Mouse (Mus musculus) left cerebral cortex, adult 18-20 months (tissue): ENCODE results near the gene Dnajc1. TPM values are rescaled to one million over a fixed set of nuclear protein-coding genes. Genes with fewer than 3 reads are reported as not detected.

Experiments used
- DNase-seq, 2 experiments: peaks; one replicate each; pipeline ENCODE4 v3.0.0; 2021 to 2022; ENCODE audit warnings: low spot score in 2 of 2, mixed read lengths in 1 of 2
- total RNA-seq, 2 experiments: library from RNA; stranded (reverse); gene quantifications; 2 replicates each; pipeline ENCODE4 v1.2.3; 2021

Dnajc1 gene
- total RNA-seq, 2 experiments from 2014 or later = 23.2 to 25.8 TPM

GRCm38 (mm10) chr2:18202923-18203322 is 189.7 kb downstream of the Dnajc1 start:
- no peak for DNase-seq

- DNase-seq = no peak
These were observed 190.7 kb downstream of the Dnajc1 start for GRCm38 (mm10) chr2:18201820-18202462.

- no peak for DNase-seq
These were observed 196.8 kb downstream of the Dnajc1 start for GRCm38 (mm10) chr2:18195691-18196396.

GRCm38 (mm10) chr2:18195285-18195684 is 197.3 kb downstream of the Dnajc1 start:
- DNase-seq = no peak

GRCm38 (mm10) chr2:18188367-18188766 is 204.3 kb downstream of the Dnajc1 start:
- no peak for DNase-seq

- no peak for DNase-seq
These were observed 209.6 kb downstream of the Dnajc1 start for GRCm38 (mm10) chr2:18183079-18183478.

- no peak for DNase-seq
These were observed 211.0 kb downstream of the Dnajc1 start for GRCm38 (mm10) chr2:18181631-18182030.

- DNase-seq = no peak
These were observed 212.3 kb downstream of the Dnajc1 start for GRCm38 (mm10) chr2:18180323-18180722.

GRCm38 (mm10) chr2:18176235-18176634 is 216.4 kb downstream of the Dnajc1 start:
- DNase-seq = no peak

- DNase-seq = no peak
These were observed 217.4 kb downstream of the Dnajc1 start for GRCm38 (mm10) chr2:18175234-18175633.

- no peak for DNase-seq
These were observed 223.3 kb downstream of the Dnajc1 start for GRCm38 (mm10) chr2:18169174-18169948.

GRCm38 (mm10) chr2:18165511-18165910 is 227.1 kb downstream of the Dnajc1 start:
- DNase-seq = no peak

GRCm38 (mm10) chr2:18160992-18161391 is 231.6 kb downstream of the Dnajc1 start:
- no peak for DNase-seq

GRCm38 (mm10) chr2:18159426-18159825 is 233.2 kb downstream of the Dnajc1 start:
- DNase-seq = no peak

GRCm38 (mm10) chr2:18156131-18156530 is 236.5 kb downstream of the Dnajc1 start:
- no peak for DNase-seq
